23 mouse cellular contexts compared by ENCODE assay signal in the genomic region with DNA sequence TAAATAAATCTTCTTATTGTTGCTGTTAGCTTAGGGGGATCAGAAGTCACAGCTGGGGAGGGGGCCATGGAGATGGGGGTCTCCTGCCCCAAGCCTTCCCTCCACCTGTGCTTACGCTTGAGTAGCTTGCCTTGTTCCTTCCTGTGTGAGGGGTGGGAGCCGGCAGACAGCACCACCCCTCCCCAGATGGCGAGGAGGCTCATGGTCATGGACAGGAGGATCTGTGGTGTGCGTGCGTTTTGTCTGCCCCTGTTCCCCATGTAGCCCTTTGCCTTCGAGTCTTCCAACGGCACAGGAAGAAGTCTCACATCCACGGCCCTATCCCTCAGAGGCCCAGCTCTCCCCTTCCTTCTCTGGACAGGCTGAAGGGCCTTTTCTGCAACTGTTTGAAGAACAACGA. TPM values are rescaled to one million over a fixed set of nuclear protein-coding genes. Genes with fewer than 3 reads are reported as not detected.
"Had no signal": no experiment of that assay in that cellular context is flagged by ENCODE, and none has a peak within 500 bp of the region (broad histone marks: within the 10 kb centered on the region; RNA-seq: fewer than 3 reads in every experiment).

No protein-coding gene starts in this region.

- H3K4me3 ChIP-seq: limb, embryonic 12.5 days; limb, embryonic 15.5 days; midbrain, embryonic 12.5 days; midbrain, embryonic 15.5 days had no signal

- H3K9me3 ChIP-seq: limb, embryonic 15.5 days; midbrain, embryonic 15.5 days had no signal

- ATAC-seq: liver, postnatal 0 days; lung, postnatal 0 days; midbrain, embryonic 15.5 days had no signal

- H3K9ac ChIP-seq: limb, embryonic 12.5 days; limb, embryonic 15.5 days; liver, embryonic 14.5 days; liver, postnatal 0 days; lung, embryonic 14.5 days; midbrain, embryonic 12.5 days; midbrain, embryonic 15.5 days had no signal

- H3K27me3 ChIP-seq: limb, embryonic 15.5 days; midbrain, embryonic 15.5 days had no signal

- H3K36me3 ChIP-seq: limb, embryonic 15.5 days; midbrain, embryonic 15.5 days had no signal

- H3K27ac ChIP-seq: limb, embryonic 12.5 days; limb, embryonic 15.5 days; liver, embryonic 14.5 days; macrophage; midbrain, embryonic 12.5 days; midbrain, embryonic 15.5 days; stomach, postnatal 0 days had no signal

- DNase-seq: kidney, adult 18-20 months; kidney, adult 9 months; kidney, postnatal 10 days; kidney, postnatal 36 days; layer of hippocampus, postnatal 36 days; left cerebral cortex, postnatal 4 days; liver, postnatal 0 days; lung, embryonic 14.5 days; thymus, adult 2 months; thymus, postnatal 14 days; thymus, postnatal 4 days had no signal

- H3K4me2 ChIP-seq: limb, embryonic 12.5 days; limb, embryonic 15.5 days; liver, embryonic 11.5 days; lung, embryonic 14.5 days; midbrain, embryonic 12.5 days; midbrain, embryonic 15.5 days had no signal

RNA-seq across cellular contexts. Expression of gene Zfp872, which starts 25.6 kb away (rescaled TPM):
- total RNA-seq: megakaryocyte, adult 5-6 weeks had no signal
- polyA plus RNA-seq: liver, embryonic 14.5 days; macrophage; small intestine, adult 2 months; spleen, adult 2 months had no signal
